Mouse (Mus musculus) effector memory CD4-positive, alpha-beta T cell, adult 7 months (primary cell): ENCODE measurements around the gene Krt42. TPM values are rescaled to one million over a fixed set of nuclear protein-coding genes. Genes with fewer than 3 reads are reported as not detected.

Experiments
- polyA plus RNA-seq: library from polyadenylated mRNA; unstranded; fragments of 100-300 nt; shearing (Covaris generic); gene quantifications from one replicate; pipeline ENCODE4 v1.2.1, GENCODE M21; 2017

Krt42 gene
- polyA plus RNA-seq = not detected

GRCm38 (mm10) chr11:100269821-100270332, at the start of gene Krt42:
Gene Krt42 (minus strand): TSS chr11:100269871.

GRCm38 (mm10) chr11:100260514-100261234, 9.0 kb downstream of the Krt42 start, which contains the start of gene Krt17:
Gene Krt17 (minus strand): TSS chr11:100261029.

GRCm38 (mm10) chr11:100248852-100249465, 20.7 kb downstream of the Krt42 start, which contains the start of gene Krt16:
Gene Krt16 (minus strand): TSS chr11:100248902.

Other genes with a start within 250 kb of the Krt42 start
- not detected for gene Krt33b, start 240.0 kb downstream of the Krt42 start, polyA plus RNA-seq
- gene Krt34, start 228.3 kb downstream of the Krt42 start, polyA plus RNA-seq = 0.32 TPM
- gene Krt31, start 219.3 kb downstream of the Krt42 start, polyA plus RNA-seq = not detected
- gene Krt32, start 181.6 kb downstream of the Krt42 start, polyA plus RNA-seq = not detected
- gene Krt35, start 173.6 kb downstream of the Krt42 start, polyA plus RNA-seq = not detected
- gene Krt36, start 164.2 kb downstream of the Krt42 start, polyA plus RNA-seq = not detected
- not detected for gene Krt13, start 148.3 kb downstream of the Krt42 start, polyA plus RNA-seq
- not detected for gene Krt15, start 133.9 kb downstream of the Krt42 start, polyA plus RNA-seq
- 0.74 TPM for gene Krt19, start 121.2 kb downstream of the Krt42 start, polyA plus RNA-seq
- gene Krt9, start 76.6 kb downstream of the Krt42 start, polyA plus RNA-seq = not detected
- gene Krt14, start 62.3 kb downstream of the Krt42 start, polyA plus RNA-seq = not detected
- 0.40 TPM for gene Krt16, start 21.0 kb downstream of the Krt42 start, polyA plus RNA-seq
- gene Krt17, start 8.8 kb downstream of the Krt42 start, polyA plus RNA-seq = not detected
- gene Eif1, start 50.0 kb upstream of the Krt42 start, polyA plus RNA-seq = 4,724 TPM
- gene Gast, start 64.5 kb upstream of the Krt42 start, polyA plus RNA-seq = not detected
- gene Hap1, start 86.3 kb upstream of the Krt42 start, polyA plus RNA-seq = 1.8 TPM
- gene Jup, start 127.9 kb upstream of the Krt42 start, polyA plus RNA-seq = 3.7 TPM
- not detected for gene P3h4, start 145.0 kb upstream of the Krt42 start, polyA plus RNA-seq
- gene Fkbp10, start 145.8 kb upstream of the Krt42 start, polyA plus RNA-seq = not detected
- gene Nt5c3b, start 171.9 kb upstream of the Krt42 start, polyA plus RNA-seq = 86.0 TPM
- not detected for gene Klhl10, start 172.0 kb upstream of the Krt42 start, polyA plus RNA-seq
- gene Klhl11, start 202.9 kb upstream of the Krt42 start, polyA plus RNA-seq = 5.5 TPM